Mouse (Mus musculus): ENCODE measurements around the gene Klhl7.

Gene Klhl7

GRCm38 (mm10) chr5:24181514-24182295 lies 81.3 kb downstream of the Klhl7 start:
- DNase-seq, result no peak

- DNase-seq, result no peak
Observed at GRCm38 (mm10) chr5:24182296-24182734, 81.9 kb downstream of the Klhl7 start.

GRCm38 (mm10) chr5:24183096-24183495 lies 82.7 kb downstream of the Klhl7 start:
- DNase-seq, result no peak

GRCm38 (mm10) chr5:24184011-24184410 lies 83.6 kb downstream of the Klhl7 start:
- no peak for DNase-seq

- no peak for DNase-seq
Observed at GRCm38 (mm10) chr5:24188476-24188875, 88.1 kb downstream of the Klhl7 start.

- no peak for DNase-seq
Observed at GRCm38 (mm10) chr5:24191821-24192220, 91.4 kb downstream of the Klhl7 start.

- DNase-seq, result no peak
Observed at GRCm38 (mm10) chr5:24201006-24201405, 100.6 kb downstream of the Klhl7 start.

GRCm38 (mm10) chr5:24202492-24202891 lies 102.1 kb downstream of the Klhl7 start:
- DNase-seq, result no peak

GRCm38 (mm10) chr5:24203266-24203665 lies 102.9 kb downstream of the Klhl7 start:
- no peak for DNase-seq

- DNase-seq, result no peak
Observed at GRCm38 (mm10) chr5:24207965-24208364, 107.6 kb downstream of the Klhl7 start.

GRCm38 (mm10) chr5:24208505-24208904 lies 108.1 kb downstream of the Klhl7 start:
- no peak for DNase-seq
